Mouse (Mus musculus): ENCODE measurements around the gene Relt.

GRCm38 (mm10) chr7:100911791-100912190 lies 48.5 kb upstream of the Relt start:
- no peak for TF ChIP-seq CTCF (IDR thresholded peaks at IDR 0.05; ENCODE audit: borderline replicate concordance, insufficient read depth, low read depth, low read length)
- TF ChIP-seq POLR2A (IDR thresholded peaks at IDR 0.05; ENCODE audit: borderline replicate concordance, insufficient read depth, low read length) = no peak
